Mouse (Mus musculus): ENCODE results near the gene Ap4s1. TPM values are rescaled to one million over a fixed set of nuclear protein-coding genes. Genes with fewer than 3 reads are reported as not detected.

Gene Ap4s1
- polyA plus RNA-seq, 1 experiment from 2014 or later: 58.4 TPM

Other genes starting within 250 kb of the Ap4s1 start
- gene Coch, start 97.7 kb upstream of the Ap4s1 start, polyA plus RNA-seq (2015; fragmentation: Nextera tagmentation; extraction: Ambion mirVana): 26.5 and 29.6 TPM in 2 replicates
- 28.7 and 33.9 TPM in 2 replicates for gene Strn3, start 864 bp downstream of the Ap4s1 start, polyA plus RNA-seq (2015; fragmentation: Nextera tagmentation; extraction: Ambion mirVana)
- gene Hectd1, start 138.5 kb downstream of the Ap4s1 start, polyA plus RNA-seq (2015; fragmentation: Nextera tagmentation; extraction: Ambion mirVana): 31.3 and 33.3 TPM in 2 replicates